Mouse (Mus musculus): Measurements from ENCODE around the gene Spem2.

DNA sequence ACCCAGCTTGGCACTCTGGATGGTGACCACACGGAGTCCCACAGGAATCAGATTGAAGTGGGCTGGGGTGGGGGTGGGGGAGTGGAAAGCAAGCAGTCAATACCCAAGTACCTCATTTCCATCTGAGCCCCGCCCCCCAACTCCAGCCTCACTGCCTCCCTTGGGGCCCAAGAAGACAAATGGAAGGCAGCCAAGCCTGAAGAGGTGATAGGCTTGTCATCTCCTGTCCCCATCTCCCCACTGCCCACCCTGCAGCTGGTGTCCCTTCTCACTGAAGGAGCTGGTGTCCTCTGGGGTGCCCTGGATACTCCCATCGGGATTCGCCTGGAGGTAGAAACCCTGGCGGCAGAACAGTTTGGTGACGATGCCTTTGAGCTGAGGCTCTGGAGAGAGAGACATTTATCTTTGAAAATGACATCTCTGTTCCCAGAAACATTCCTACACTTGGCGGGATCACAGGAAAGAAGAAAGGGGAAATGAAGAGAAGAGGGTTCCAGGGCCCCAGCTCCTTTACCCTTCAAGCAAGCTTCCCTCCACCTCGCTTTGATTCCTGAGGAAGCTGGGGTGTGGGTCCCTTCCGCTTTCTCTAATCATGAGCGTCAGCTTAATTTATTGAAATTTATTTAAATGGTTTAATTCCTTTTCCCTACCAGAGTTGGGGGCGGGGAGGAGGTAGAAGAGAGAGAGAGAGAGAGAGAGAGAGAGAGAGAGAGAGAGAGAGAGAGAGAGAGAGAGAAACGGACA is 18.7 kb downstream of the Spem2 start:
- TF ChIP-seq CTCF (IDR thresholded peaks at IDR 0.05; ENCODE audit: insufficient read depth, low read length) = no peak
- no peak for TF ChIP-seq POLR2A (IDR thresholded peaks at IDR 0.05; ENCODE audit: borderline replicate concordance, extremely low read depth, low read depth, low read length)

All from lung, adult 2 months (tissue).